Mouse (Mus musculus) ES-Bruce4 (cell line): ENCODE measurements around the gene Tgfb2. TPM values are rescaled to one million over a fixed set of nuclear protein-coding genes. Genes with fewer than 3 reads are reported as not detected.

ENCODE experiments used
- H3K27ac ChIP-seq: 2 replicates; pipeline ENCODE4 v1.5.1; 2012; ENCODE audit warnings: low read length, inconsistent platforms; ENCODE audit not compliant: insufficient read depth
- H3K27me3 ChIP-seq: 2 replicates; pipeline ENCODE4 v1.6.1; 2012; ENCODE audit warnings: mild to moderate bottlenecking, low read length, inconsistent platforms; ENCODE audit not compliant: control insufficient read depth, poor library complexity, insufficient read depth, severe bottlenecking
- H3K36me3 ChIP-seq: 2 replicates; pipeline ENCODE4 v1.6.1; 2012; ENCODE audit warnings: inconsistent platforms, mild to moderate bottlenecking, low read length, moderate library complexity; ENCODE audit not compliant: control insufficient read depth, poor library complexity, insufficient read depth, severe bottlenecking
- H3K4me1 ChIP-seq: one replicate; pipeline ENCODE4 v1.8.1; 2011; ENCODE audit warnings: low read length; ENCODE audit not compliant: control insufficient read depth, insufficient read depth
- H3K4me3 ChIP-seq: 2 replicates; pipeline ENCODE4 v1.5.1; 2011; ENCODE audit warnings: low read depth, mild to moderate bottlenecking, low read length
- H3K9ac ChIP-seq: 2 replicates; pipeline ENCODE4 v1.6.1; 2012; ENCODE audit warnings: low read depth, mild to moderate bottlenecking, inconsistent platforms; ENCODE audit not compliant: poor library complexity, severe bottlenecking
- H3K9me3 ChIP-seq: replicated peaks from 2 replicates; pipeline ENCODE4 v1.6.1; 2012; ENCODE audit warnings: mild to moderate bottlenecking, low read length, inconsistent platforms; ENCODE audit not compliant: control insufficient read depth, poor library complexity, insufficient read depth, severe bottlenecking
- CTCF ChIP-seq: IDR thresholded peaks from one replicate; pipeline ENCODE4 v1.8.1; 2011; ENCODE audit warnings: low read depth, low read length
- EP300 ChIP-seq: IDR thresholded peaks from 2 replicates; pipeline ENCODE4 v1.6.1; 2011; ENCODE audit warnings: low read depth, low read length; ENCODE audit not compliant: insufficient read depth
- POLR2A ChIP-seq: IDR thresholded peaks from one replicate; pipeline ENCODE4 v1.8.1; 2011; ENCODE audit warnings: low read length; ENCODE audit not compliant: insufficient read depth
- polyA plus RNA-seq: library from polyadenylated mRNA; stranded (reverse); fragments of >200 nt; gene quantifications from 2 replicates; pipeline ENCODE4 v1.2.4, GENCODE M21; 2011; ENCODE audit warnings: low read depth; ENCODE audit not compliant: missing spikeins, insufficient read depth, insufficient read length

The Tgfb2 gene
- polyA plus RNA-seq: 11.9 and 13.0 TPM in 2 replicates

DNA sequence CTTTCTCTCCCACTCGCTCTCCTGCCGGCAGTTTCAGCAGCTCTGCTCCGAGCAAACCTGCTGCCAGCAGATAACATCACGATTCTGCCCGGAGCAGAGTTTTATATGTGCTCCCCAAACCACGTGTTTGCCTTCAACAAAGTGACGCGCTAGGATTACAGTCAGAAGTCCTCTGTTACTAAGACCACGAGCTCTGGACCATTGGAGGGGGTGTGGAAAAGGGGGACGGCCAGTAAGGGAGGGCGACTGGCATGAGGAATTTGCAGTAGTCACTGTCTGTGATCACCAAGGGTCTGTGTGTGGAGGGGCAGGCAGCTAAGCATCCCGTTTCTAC lies at the start of gene Tgfb2:
Tgfb2 (minus strand) TSS at position 75 of the 334 bp plus-strand sequence.
- TF ChIP-seq POLR2A (no peak), EP300 (no peak), CTCF (no peak)
- H3K36me3 ChIP-seq: no peaks in the 10 kb centered on the region
- H3K4me3 ChIP-seq: peak within 1 kb of the TSS; percentile 55
- H3K27me3 ChIP-seq: peaks cover 10% of the 10 kb centered on the region
- H3K9ac ChIP-seq: peak within 1 kb of the TSS; percentile 64
- no peaks in the 10 kb centered on the region for H3K4me1 ChIP-seq
- H3K27ac ChIP-seq: no peak within 1 kb of the TSS
- H3K9me3 ChIP-seq: no peaks in the 10 kb centered on the region

DNA sequence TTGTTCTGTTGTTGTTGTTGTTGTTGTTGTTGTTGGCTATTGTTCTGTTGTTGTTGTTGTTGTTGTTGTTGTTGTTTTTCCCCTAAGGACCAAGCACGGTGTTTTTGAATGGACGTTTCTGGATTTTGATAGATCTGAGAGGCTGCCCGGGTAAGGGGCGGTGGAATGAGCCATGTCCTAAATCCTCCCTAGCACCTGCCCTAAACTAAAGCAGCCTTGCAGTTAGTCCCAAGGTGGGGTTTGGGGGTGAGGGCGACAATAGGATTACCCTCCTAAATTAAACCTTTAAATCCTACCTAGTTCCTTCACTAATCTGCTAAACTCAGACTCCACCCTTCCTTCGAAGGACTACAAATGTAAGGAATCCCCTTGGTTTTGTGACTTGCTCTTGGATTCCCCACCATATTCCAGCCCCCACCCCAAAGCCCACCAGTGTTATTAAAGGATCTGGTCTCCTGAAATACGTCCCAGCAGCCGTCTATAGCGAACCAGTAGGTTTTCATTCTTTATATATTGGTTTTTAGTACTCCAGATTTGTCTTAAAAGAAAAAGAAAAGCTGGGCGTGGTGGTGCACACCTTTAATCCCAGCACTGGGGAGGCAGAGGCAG lies 44.0 kb upstream of the Tgfb2 start:
- peak overlapping the region; percentile 72 for H3K9ac ChIP-seq
- H3K4me1 ChIP-seq: no peaks in the 10 kb centered on the region
- no peaks in the 10 kb centered on the region for H3K36me3 ChIP-seq
- TF ChIP-seq POLR2A (no peak), EP300 (no peak), CTCF (no peak)
- peak overlapping the region; percentile 51 for H3K27ac ChIP-seq
- no peaks in the 10 kb centered on the region for H3K9me3 ChIP-seq
- H3K27me3 ChIP-seq: no peaks in the 10 kb centered on the region
- peak overlapping the region; percentile 97 for H3K4me3 ChIP-seq

DNA sequence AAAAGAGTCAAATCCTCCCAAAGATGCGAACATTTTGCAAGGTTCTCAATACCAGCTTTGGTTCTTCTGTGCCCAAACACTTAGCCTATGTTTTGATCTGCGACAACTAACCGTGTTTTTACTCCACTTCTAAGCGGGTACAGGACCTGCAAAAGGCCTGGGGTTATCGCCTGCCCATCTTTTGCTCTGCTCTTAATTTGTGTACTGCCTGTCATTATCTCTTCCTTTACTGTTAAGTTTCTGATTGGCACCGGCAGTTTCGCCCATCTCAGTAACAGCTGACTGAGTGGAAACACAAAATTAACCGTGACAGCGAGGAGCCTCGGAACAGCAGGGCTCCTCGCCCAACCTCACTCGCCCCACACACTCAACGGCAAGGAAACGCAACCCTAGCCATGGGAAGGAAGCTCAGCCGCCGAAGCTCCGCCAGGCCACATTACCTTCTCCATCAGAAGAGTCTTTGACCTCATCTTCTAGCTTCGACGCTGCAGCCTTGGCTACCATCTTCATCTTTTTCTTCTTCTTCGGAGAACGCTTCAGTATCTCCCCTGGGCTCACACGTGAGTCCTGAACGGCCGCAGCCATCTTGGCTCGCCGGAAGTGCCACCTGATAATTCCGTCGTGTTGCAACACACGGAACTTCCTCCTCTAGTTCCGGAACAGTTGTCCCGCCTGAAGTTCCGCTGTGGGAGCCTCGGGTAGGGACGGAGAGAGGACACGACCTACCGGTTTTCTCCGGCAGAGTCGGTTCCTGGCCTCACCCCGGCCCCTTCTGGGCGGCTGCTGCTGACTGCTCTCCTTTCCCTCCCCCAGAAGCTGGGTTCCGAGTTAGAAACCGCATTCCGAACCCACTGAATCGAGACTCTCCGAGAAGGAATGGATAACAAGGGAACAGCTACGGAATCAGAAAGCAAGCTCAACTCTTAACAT lies 43.2 kb upstream of the Tgfb2 start, which contains the start of gene Rrp15:
Rrp15 (minus strand) TSS at position 635 of the 930 bp plus-strand sequence.
- peak; percentile 61 for TF ChIP-seq POLR2A
- peak; percentile 45; the same call in 1 of the 2 replicates for TF ChIP-seq EP300
- no peak for TF ChIP-seq CTCF
- no peaks in the 10 kb centered on the region for H3K36me3 ChIP-seq
- H3K4me1 ChIP-seq: no peaks in the 10 kb centered on the region
- no peaks in the 10 kb centered on the region for H3K27me3 ChIP-seq
- H3K4me3 ChIP-seq: peak within 1 kb of the TSS; percentile 97
- no peaks in the 10 kb centered on the region for H3K9me3 ChIP-seq
- peak within 1 kb of the TSS; percentile 72 for H3K9ac ChIP-seq
- peak within 1 kb of the TSS; percentile 51 for H3K27ac ChIP-seq

DNA sequence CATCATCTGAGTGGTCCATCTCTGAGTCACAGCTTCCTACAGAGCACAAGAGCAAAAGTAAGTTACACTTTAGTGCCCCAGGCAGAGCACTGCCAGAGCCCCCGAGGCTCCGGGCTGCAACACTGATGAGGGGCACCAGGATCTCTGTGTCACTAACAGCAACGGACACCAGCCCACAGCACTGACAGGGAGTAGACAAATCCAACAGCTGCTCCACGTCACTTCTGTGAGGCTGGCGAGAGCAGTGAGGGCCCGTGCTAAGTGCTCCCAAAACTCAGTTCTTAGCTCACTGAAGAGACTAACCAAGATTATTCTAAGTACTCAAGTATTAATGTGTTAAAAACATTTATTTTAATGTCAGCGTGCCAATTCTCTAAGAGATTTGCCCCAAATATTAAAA lies 34.0 kb upstream of the Tgfb2 start:
- H3K4me3 ChIP-seq: no peak overlapping the region
- H3K27me3 ChIP-seq: no peaks in the 10 kb centered on the region
- no peaks in the 10 kb centered on the region for H3K9me3 ChIP-seq
- H3K4me1 ChIP-seq: peaks cover 3% of the 10 kb centered on the region
- H3K9ac ChIP-seq: no peak overlapping the region
- peaks cover 30% of the 10 kb centered on the region for H3K36me3 ChIP-seq
- TF ChIP-seq EP300 (no peak), CTCF (no peak), POLR2A (no peak)
- no peak overlapping the region for H3K27ac ChIP-seq

DNA sequence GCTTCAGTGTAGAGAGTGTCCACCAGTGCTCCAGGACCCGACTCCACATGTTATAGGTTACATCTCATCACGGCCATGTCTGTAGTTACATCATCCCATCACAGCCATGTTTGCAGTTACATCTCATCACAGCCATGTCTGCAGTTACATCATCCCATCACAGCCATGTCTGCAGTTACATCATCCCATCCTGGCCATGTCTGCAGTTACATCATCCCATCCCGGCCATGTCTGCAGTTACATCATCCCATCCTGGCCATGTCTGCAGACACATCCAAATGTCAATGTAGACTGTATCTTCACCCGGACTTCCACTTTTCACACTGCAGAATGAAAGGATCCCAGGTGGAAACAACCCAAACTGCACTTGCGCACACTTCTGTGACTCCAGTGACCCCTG lies 29.7 kb upstream of the Tgfb2 start:
- H3K4me1 ChIP-seq: no peaks in the 10 kb centered on the region
- H3K27me3 ChIP-seq: no peaks in the 10 kb centered on the region
- no peak overlapping the region for H3K27ac ChIP-seq
- no peak overlapping the region for H3K4me3 ChIP-seq
- H3K9me3 ChIP-seq: no peaks in the 10 kb centered on the region
- TF ChIP-seq POLR2A (no peak), CTCF (no peak)
- H3K36me3 ChIP-seq: peaks cover 30% of the 10 kb centered on the region
- H3K9ac ChIP-seq: no peak overlapping the region

DNA sequence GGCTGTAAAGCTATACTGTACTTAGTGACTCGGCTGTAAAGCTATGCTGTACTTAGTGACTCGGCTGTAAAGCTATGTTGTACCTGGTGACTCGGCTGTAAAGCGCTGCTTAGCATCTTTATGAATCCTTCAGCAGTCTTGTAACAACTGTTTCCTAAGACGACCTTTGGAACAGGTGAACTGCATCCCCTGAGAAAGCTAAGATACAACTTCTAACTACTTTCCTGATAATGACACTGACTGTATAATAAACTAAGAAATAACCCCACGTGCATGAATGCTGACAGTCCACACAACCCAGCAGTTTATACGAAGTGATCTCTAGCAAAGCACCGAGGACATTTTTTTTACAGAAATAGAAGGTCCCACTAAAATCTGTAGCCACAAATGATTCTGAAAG lies 27.3 kb upstream of the Tgfb2 start:
- Histone ChIP-seq H3K36me3 (peaks cover 22% of the 10 kb centered on the region), H3K4me1 (no peaks in the 10 kb centered on the region), H3K9me3 (no peaks in the 10 kb centered on the region), H3K9ac (no peak overlapping the region), H3K4me3 (no peak overlapping the region), H3K27me3 (no peaks in the 10 kb centered on the region), H3K27ac (no peak overlapping the region)
- TF ChIP-seq CTCF: no peak
- TF ChIP-seq EP300: no peak
- TF ChIP-seq POLR2A: no peak
